Mouse (Mus musculus) adrenal gland, postnatal 0 days (tissue): ENCODE data around the gene Aire. TPM values are rescaled to one million over a fixed set of nuclear protein-coding genes. Genes with fewer than 3 reads are reported as not detected.

Experiments
- polyA plus RNA-seq: library from polyadenylated mRNA; unstranded; fragments of >200 nt; fragmentation: Nextera tagmentation; extraction: Ambion mirVana; gene quantifications from 2 replicates; pipeline ENCODE4 v1.2.1, GENCODE M21; 2015

Gene Aire
- 0.07 and 0.08 TPM in 2 replicates for polyA plus RNA-seq

DNA sequence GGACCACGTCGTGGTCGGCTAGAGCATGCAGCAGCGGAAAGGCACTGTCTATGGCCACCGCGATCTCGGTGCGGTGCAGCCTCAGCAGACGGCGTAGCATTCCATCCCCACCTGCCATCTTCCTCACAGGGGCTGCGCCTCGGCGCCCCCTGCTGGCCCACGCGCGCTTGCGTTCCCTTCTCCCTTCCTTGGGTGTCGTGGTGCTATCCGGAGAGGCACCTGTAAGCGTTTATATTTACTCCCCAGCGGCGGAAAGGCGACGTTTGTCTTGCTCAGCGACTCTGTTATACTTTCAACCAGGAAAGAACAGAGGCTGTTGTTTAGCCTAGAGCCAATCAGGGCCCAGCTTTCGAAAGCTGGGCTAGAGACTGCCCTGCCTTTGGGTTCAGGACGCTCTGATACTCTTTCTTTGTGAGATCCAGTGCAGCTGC is at the start of gene Aire:
Gene Aire, minus strand, starts transcription at position 205 of the 431 bp plus-strand sequence.

DNA sequence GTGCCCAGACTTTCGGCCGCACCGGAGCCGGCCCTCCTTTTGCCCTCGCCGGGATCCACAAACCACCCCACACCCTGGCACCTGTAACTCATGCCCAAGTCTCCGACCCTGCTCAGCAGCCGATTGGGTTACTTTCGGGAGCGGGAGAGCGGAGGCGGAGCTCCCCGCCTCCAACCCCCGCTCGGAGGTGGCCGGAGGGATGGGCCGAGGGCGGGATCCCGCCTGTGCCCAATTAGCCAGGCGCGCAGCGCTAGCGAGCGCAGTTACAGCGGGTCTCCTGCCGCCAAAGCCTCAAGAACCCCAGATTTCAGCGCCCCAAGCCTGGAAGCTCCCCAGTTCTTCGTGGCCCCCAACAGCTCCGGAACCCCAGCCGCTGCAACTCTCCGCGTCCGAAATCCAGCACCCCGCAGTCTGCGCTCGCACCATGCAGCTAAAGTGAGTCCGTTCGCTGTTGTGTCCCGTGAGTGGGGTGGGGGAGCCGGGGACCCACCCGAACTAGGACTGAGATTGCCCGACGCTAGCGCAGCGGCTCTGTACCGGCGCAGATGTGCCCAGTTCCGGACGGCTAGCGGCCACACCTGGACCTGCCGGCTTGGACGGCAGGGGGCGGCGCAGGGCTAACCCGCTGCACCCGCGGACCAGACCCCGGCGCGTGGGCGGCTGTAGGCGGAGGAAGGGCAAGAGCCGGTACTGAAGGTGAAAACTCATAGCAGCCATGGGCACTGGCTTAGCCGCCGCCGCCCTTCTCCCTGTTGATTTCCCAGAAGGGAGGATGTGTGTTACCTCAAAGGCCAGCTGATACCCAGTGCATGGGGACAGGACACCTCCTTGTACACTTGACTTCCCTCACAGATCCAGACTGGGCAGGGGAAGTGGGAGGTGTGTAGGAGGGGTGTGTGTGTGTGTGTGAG is 25.9 kb upstream of the Aire start, which contains the start of gene Icosl:
Gene Icosl, plus strand, starts transcription at position 202 of the 911 bp plus-strand sequence.

GRCm38 (mm10) chr10:78041647-78042046 is 1.8 kb downstream of the Aire start, which contains the start of gene Dnmt3l:
Gene Dnmt3l (plus strand): TSS chr10:78041947.

DNA sequence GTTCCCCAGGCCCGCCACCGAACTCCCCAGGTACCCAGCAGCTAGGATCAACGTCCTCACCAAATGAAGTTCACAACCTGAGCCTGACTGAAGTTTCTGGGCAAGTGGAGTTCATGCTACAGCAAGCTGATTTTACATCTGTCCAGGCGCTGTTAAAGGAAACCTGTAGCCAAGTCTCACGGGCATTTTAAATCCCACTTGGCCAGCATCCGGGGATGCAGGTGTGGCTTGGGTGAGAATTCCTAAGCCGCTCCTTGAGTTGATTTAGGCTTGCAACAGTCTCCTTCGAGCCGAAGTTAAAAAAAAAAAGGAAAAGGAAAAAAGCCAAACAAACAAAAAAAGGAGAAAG is 33.5 kb downstream of the Aire start, which contains the start of gene Pfkl:
Gene Pfkl, minus strand, starts transcription at position 139 of the 349 bp plus-strand sequence.

Other genes starting within 250 kb of the Aire start
- gene Gm9639, start 248.5 kb downstream of the Aire start, polyA plus RNA-seq: not detected in 2 replicates
- gene Gm19668, start 244.5 kb downstream of the Aire start, polyA plus RNA-seq: not detected in 2 replicates
- gene Gm9507, start 231.8 kb downstream of the Aire start, polyA plus RNA-seq: not detected in 2 replicates
- not detected in 2 replicates for gene Gm2696, start 228.9 kb downstream of the Aire start, polyA plus RNA-seq
- not detected in 2 replicates for gene Krtap10-4, start 216.5 kb downstream of the Aire start, polyA plus RNA-seq
- not detected in 2 replicates for gene Krtap10-10, start 207.7 kb downstream of the Aire start, polyA plus RNA-seq
- gene Gm36176, start 196.8 kb downstream of the Aire start, polyA plus RNA-seq: not detected in 2 replicates
- not detected in 2 replicates for gene Gm10318, start 190.8 kb downstream of the Aire start, polyA plus RNA-seq
- not detected in 2 replicates for gene Gm3285, start 181.6 kb downstream of the Aire start, polyA plus RNA-seq
- 4.3 and 8.2 TPM in 2 replicates for gene Lrrc3, start 141.1 kb downstream of the Aire start, polyA plus RNA-seq
- gene Trpm2, start 73.0 kb downstream of the Aire start, polyA plus RNA-seq: 0.85 and 1.3 TPM in 2 replicates
- 28.7 and 30.4 TPM in 2 replicates for gene 1810043G02Rik, start 65.1 kb downstream of the Aire start, polyA plus RNA-seq
- gene Pfkl, start 33.5 kb downstream of the Aire start, polyA plus RNA-seq: 31.0 and 54.7 TPM in 2 replicates
- gene Dnmt3l, start 1.7 kb downstream of the Aire start, polyA plus RNA-seq: 6.2 and 10.3 TPM in 2 replicates
- gene Icosl, start 25.7 kb upstream of the Aire start, polyA plus RNA-seq: 4.5 and 5.5 TPM in 2 replicates
- 48.1 and 80.0 TPM in 2 replicates for gene D10Jhu81e, start 126.2 kb upstream of the Aire start, polyA plus RNA-seq
- 6.9 and 9.8 TPM in 2 replicates for gene Pwp2, start 141.5 kb upstream of the Aire start, polyA plus RNA-seq
- gene Trappc10, start 201.0 kb upstream of the Aire start, polyA plus RNA-seq: 14.5 and 20.9 TPM in 2 replicates